Mouse (Mus musculus) embryo, embryonic 11 days (tissue): Measurements from ENCODE around the gene Gcm1.

Experiments
- DNase-seq: peaks from one replicate; pipeline ENCODE4 v3.0.0-alpha.2; 2015

Gene Gcm1

DNA sequence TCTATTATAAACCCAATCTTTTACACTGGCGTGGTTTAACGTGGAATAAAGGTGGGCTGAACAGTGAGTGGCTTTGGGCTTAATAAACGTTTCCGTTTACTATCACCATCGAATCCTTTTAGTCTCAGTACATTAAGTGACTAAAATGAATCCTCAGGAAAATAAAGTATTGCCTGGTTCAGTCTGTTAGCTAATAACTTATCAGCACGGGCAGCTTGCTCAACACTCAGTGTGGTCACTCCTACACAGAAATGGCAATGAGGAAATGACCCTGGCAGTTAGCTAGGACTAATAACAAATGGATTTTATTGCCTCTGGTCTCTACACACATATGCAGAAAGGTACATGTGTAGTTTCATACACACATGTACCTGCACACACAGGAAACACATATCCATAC is 53.2 kb downstream of the Gcm1 start:
- no peak for DNase-seq

DNA sequence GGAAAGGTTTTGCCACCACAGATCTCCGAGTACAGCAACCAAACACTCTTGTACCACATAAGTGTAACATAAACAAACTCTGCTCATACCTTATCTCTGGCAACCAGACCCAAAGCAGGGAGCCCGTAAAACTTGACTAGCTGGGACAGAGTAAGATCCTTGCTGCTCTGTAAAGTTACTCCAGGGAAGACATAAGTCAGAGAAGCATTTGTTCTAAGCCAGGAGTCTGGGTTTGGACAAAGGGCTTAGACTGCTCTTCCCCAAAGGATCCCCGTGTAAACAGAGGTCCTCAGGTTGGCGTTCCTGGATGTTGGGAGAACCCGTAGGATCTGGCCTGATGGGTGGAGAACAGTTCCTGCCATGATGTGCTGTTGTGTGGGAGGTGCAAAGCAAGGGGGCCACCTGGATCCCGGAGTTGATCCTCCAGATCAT is 53.8 kb downstream of the Gcm1 start:
- DNase-seq: no peak

DNA sequence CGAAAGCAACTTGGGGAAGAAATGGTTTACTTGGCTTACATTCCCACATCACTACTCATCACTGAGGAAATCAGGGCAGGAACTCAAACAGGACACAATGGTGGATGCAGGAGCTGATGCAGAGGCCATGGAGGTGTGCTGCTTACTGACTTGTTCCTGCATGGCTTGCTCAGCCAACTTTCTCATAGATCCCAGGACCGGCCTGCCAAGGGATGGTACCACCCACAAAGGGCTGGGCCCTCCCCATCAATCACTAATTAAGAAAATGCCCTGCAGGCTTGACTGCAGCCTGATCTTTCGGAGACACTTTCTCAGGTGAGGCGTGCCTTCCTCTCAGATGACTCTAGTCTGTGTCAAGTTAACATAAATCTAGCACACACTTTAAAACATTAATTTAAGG is 55.1 kb downstream of the Gcm1 start:
- no peak for DNase-seq

- peak; percentile 65 for DNase-seq
Observed at GRCm38 (mm10) chr9:78107582-78107911, 55.8 kb downstream of the Gcm1 start.

DNA sequence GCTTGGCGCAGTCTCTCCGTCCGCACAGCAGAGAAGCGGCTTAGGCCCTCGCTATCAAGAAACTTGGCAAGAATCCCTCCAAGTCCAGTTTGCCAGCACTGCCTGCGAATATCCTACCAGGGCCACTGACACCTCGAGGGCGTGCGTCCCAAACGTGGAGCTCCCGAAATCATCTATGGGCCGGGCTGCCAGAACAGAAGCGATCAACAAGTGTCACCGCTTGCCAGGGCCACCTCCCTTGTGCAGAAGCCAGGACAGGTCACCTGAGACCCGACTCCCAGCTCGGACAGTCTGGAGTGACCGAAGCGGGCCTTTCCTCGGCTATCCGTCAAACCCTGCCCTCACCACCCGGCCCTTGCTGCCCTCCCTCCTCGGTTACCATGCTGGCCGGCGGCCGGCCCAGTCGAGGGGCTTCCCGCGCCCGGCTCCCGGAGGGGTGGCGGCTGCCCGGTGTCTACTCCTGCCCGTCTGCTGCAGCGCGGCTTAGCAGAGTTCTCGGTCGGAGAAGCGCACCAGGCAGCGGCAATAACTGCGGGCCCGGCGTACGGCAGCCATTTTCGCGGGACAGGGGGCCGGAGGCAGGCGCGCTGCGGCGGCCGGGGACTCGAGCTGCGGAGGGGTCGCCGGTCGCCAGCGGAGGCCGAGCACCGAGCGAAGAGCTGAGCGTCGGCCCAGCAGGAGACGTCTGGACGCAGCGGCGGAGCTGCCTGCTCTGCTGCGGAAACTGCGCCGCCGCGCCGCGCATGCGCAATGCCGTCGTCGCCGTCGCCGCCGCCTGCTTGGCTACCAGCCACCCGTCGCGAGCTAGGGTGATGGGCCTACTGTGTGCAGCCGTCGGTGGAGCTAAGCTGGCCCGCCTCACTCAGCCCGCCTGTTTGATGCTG is 56.4 kb downstream of the Gcm1 start:
- peak; percentile 88 for DNase-seq

GRCm38 (mm10) chr9:78108796-78109239 is 57.1 kb downstream of the Gcm1 start, which contains the start of the genes Fbxo9 and Ick:
Gene Fbxo9, minus strand, starts transcription at chr9:78109065.
Gene Ick, plus strand, starts transcription at chr9:78109192.
- peak; percentile 97 for DNase-seq

DNA sequence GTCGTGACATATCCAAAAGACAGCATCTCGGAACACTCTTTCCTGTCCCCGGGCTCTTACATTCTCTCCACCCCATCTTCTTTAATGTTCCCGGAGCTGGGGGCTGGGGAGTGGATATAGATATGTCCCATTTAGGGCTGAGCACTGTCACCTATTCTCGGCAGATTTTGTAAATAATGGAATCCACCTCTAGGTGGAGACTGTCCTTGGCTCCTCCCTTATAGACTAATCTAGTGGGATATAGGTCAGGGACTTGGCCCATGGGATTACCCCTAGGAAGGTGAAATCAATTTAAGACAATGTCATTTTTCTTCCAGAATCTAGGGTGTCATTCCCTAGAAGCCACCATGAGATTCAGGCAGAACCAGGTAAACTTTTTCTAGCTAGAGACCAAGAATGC is 57.9 kb downstream of the Gcm1 start:
- peak; percentile 20 for DNase-seq

DNA sequence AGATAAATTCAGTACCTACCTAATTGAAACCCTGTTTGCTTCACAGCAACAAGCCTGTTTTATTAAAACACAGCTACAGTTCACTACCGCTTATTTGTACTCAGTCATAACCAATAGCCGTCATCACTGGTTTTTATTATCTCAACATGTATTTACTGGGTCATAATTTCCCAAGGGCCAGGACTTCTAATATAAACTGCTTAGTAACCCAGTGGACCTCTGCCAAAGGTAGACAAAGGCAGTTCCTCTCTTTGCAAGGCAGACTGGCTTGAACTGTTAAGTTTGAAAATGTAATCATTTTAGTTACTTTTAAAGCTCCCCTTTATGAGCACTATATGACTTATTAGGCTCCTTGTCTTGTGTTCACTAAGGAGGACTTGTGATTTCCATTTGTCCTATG is 59.7 kb downstream of the Gcm1 start:
- no peak for DNase-seq

DNA sequence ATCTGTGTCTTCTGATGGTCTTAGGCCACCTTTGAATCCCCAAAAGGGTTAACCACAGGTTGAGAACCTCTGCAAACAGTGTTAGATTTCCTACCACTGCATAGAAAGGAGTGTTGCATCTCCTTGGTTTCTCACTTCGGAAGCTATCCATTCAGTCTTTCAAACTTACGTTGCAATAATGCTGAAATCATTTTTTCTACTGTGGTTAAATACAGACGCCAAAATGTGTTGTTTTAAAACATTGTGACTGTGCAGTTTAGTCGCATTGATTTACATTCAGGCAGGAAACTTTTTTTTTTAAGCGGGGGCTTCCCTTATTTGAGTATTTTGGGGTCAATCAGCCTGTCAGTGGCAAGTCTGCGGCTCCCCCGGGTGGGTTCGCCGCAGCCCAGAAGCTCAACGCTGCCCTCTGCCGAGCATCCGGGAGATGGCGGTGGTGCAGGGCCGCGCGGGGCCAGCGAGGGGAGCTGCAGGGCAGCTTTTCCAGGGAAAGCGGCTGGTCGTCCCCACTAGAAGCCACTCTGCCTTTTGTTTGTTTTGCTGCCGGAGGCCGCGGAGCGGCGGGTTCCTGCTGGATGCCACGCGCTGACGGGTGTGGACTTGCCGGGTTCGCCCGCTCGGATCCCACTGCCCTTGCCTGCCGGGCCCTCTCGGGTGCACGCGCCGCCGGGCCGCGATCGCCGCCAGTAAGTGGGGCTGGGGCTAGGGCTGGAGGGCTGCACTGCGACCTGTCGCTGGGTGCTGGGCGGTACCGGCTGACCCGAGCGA is 61.2 kb downstream of the Gcm1 start:
- peak; percentile 94 for DNase-seq

DNA sequence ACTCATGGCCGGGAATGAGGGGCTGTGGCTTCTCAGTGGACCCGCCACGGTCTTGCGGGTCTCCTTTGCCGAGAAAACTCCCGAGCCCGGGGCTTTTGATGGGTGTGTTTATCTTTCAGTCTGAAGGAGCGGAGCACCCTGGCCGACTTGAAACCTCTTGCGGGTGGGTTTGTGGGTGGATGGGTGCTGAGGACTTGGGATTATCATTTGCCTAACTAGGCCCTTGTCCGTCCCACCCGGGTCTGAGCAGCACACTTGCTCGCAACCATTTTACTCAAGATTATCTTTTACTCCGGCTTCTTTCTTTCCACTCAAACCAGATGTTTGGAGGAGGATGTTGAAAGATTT is 61.8 kb downstream of the Gcm1 start:
- DNase-seq: no peak
